Mouse (Mus musculus) T-helper 17 cell (primary cell): Measurements from ENCODE around the gene B230104I21Rik.

Experiments used
- in situ Hi-C, 2 experiments: fragments of 300-600 bp; cut with MboI, MseI; formaldehyde crosslinking; loops; 1 replicate in 1 of 2; 2 replicates in 1 of 2; pipeline ENCODE4 v1.15.1; 2025; ENCODE audit warnings: high pct_unique_total_duplicates in 2 of 2

The B230104I21Rik gene

GRCm38 (mm10) chr4:154335761-154336160 lies at the start of gene B230104I21Rik:
TSS of gene B230104I21Rik (plus strand) at chr4:154336127.
- in situ Hi-C loops = no loop called here

- in situ Hi-C loops = no loop called here
These were observed 42.2 kb upstream of the B230104I21Rik start for GRCm38 (mm10) chr4:154293735-154294201.

DNA sequence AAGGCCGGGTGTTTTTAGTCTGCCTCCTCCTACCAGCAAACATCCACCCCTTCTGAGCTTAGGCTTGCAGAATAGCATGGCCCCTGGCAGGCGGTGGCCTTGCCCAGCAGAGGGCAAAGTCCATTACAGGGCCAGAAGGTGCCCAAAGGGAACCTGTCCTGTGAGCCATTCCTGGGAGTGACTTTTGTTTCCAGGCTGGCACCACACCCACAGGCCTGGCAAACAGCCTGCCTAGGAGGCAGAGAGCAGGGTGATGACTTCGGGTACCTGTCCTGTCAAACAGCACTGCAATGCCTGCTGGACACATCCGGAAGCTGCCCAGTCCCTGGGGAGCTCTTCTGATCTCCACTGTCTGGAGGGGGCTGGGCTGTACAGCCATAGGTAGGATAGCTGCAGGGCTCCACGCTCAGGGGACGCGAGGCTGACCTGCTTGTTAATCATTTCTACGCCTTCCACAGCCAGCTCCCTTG lies 41.6 kb upstream of the B230104I21Rik start:
- in situ Hi-C loops = no loop called here

DNA sequence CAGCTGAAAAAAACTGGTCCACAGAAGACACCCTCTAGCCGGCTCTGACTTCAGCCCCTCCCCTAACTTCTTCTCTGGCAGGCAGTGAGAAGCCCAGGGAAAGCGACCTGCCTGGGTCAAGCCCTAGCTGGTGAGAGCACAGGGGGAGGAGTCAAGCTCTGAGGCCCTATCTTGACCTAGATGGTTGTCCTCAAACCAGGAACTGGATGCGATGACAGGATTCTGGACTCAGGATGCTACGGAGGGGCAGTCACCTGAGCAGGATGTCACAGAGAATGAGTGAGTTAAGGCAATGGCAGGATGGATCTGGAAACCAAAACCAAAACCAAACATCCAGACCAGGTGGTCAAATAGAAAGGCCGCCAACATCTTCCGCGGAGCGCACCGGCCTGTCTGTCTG lies 38.2 kb upstream of the B230104I21Rik start:
- in situ Hi-C loops = no loop called here

GRCm38 (mm10) chr4:154299541-154300271 lies 36.2 kb upstream of the B230104I21Rik start:
- in situ Hi-C loops = no loop called here

GRCm38 (mm10) chr4:154301466-154301881 lies 34.5 kb upstream of the B230104I21Rik start, which contains the start of gene Arhgef16:
TSS of gene Arhgef16 (minus strand) at chr4:154301676.
- in situ Hi-C loops = no loop called here

DNA sequence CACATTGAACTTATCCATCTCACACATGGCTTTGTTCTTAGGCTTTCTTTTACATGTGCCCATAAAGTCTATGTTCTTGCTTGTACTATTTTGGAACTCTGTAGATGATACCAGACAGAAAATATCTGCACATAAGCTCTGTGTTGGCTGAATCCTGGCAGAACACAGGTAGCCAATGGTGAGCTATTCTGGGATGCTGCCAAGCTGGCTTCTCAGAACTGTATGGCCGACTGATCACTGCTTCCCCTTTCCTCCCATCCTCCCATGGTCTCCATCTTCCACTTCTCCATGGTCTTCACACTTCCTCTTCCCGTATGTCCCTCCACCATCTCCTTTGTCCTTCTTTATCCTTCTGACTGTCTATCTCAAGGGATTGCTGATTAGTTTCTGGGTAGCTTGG lies 26.8 kb upstream of the B230104I21Rik start:
- in situ Hi-C loops = no loop called here

DNA sequence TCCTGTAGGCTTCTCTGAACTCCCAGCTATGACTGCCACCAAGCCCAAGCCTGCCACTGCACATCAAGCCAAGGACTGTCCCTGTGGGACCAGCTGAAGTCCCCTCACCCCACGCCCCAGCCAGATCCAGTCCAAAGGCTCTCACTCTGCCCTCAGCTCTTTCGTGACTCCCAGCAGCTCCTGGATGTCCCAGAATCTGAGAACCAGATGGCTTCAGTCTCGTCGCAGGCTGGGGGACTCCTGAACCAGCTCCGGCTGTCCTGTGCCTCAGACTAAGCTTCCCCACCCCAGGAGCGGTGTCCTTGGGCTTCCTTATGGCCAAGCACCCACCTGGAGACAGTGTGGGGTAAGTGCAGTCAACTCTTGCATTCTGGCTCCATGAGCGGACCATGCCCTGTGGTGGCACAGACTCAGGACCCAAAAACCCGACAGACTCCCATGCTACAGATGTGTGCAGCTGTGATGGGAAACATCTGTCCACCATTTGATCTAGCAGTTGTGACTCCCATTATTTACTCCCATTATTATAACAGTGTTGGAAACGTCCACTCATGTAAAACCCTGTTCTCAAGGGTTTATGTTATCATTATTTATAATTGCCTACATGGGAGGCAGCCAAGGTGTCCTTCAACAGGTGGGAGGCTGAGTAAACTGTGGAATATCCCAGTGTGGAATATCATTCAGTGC lies 25.2 kb upstream of the B230104I21Rik start:
- in situ Hi-C loops = no loop called here

DNA sequence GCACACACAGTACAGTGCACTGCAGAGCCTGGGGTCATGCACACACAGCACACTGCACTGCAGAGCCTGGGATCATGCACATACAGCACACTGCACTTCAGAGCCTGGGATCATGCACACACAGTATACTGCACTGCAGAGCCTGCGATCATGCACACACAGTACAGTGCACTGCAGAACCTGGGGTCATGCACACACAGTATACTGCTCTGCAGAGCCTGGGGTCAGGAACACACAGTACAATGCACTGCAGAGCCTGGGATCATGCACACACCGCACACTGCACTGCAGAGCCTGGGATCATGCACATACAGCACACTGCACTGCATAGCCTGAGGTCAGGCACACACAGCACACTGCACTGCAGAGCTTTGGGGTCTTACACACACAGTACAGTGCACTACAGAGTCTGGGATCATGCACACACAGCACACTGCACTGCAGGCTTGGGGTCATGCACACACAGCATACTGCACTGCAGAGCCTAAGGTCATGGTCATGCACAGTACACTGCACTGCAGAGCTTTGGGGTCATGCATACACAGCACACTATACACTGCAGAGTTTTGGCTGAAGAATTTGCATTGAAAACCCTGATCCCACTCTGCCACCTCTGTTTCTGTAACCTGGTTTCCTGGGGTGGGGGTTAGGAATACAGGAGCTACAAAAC lies 23.6 kb upstream of the B230104I21Rik start:
- in situ Hi-C loops = no loop called here

DNA sequence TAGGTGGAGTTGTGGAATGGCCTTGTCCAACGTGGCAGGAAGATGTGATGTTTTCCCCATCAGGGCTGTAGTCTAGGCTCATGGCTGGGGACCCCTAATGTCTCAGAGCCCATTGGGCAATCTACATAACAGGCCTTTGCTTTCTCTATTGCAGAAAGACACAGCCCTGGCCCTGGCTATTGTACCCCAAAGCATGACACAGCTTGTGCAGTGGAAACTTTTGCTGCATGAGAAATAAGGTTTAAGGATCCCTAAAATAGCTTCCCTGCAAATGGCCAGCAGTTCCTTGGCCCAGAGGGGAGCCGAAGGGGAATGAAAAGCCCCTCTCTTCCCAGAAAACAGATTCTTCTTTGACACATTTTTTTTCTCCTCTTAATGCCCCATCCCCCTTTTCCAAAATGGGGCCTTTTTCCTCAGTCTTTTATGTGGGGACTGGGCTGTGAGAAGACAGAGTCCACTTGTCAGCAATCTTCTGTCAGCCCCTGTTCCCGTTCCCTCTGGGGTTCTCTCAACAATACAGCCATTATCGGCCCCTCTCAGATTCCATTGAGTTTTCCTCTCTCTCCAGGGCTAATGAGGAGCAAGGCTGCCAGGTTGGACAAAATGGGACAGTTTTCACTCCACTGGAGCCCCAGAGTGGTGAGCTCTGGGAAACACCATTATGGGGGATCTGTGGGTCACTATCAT lies 22.8 kb upstream of the B230104I21Rik start:
- in situ Hi-C loops = no loop called here

DNA sequence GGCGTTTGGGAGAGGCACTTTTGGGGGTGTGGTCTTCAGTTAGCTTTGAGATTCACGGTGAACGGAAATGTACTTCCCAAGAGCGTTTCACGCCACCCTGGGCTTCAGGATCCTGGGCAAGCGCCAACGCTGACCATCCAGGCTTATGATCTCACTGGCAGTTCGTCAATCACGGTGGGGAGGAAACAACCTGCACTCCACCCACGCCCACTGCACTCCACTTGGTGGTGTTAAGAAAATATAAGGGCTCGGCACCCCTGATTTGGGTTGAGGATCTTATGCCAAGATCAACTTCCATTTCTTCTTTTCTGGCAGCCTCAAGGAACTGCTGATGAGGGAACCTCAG lies 22.3 kb upstream of the B230104I21Rik start:
- in situ Hi-C loops = no loop called here

DNA sequence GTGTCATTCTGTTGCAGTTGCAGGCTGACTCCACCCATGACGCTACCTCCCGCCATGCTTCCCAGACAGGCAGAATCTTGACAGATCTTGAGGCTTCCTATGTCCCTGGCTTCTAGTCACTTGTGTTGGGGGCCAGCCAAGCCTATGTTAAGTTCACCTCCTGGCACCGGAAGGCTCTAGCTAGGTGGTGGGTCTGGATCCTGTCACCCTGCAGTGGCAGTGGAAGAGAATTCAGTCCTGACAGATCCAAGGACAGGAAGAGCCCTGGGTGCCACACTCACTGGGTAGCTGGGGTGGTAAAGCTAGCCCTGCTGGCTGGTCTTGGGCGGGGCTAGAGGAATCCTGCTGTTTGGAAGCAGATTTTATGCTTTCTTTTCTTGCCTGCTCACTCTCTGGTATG lies 10.5 kb upstream of the B230104I21Rik start:
- in situ Hi-C loops = no loop called here

GRCm38 (mm10) chr4:154328431-154328830 lies 7.5 kb upstream of the B230104I21Rik start:
- in situ Hi-C loops = no loop called here

GRCm38 (mm10) chr4:154328836-154329235 lies 7.1 kb upstream of the B230104I21Rik start:
- in situ Hi-C loops = no loop called here

- in situ Hi-C loops = no loop called here
These were observed 5.9 kb upstream of the B230104I21Rik start for GRCm38 (mm10) chr4:154330001-154330400.

DNA sequence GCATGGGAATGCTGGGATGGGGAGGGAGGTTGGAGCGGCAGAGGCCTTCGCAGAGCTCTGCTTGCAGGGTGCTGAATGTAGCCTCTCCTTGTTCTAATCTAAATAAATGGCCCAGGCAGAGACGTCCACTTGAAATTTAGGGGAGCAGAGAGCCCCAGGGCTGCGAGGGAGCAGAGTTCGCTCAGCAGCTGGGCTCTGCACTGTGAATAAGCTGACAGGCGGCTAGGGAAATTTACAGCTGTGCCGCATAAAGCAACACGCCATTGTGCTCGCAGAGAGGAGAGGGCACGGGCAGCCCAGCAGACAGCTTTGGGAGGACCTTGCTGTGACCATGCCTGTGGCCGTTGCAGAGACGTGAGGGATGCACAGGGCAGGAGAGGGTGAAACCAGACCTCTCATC lies 4.7 kb upstream of the B230104I21Rik start:
- in situ Hi-C loops = no loop called here

DNA sequence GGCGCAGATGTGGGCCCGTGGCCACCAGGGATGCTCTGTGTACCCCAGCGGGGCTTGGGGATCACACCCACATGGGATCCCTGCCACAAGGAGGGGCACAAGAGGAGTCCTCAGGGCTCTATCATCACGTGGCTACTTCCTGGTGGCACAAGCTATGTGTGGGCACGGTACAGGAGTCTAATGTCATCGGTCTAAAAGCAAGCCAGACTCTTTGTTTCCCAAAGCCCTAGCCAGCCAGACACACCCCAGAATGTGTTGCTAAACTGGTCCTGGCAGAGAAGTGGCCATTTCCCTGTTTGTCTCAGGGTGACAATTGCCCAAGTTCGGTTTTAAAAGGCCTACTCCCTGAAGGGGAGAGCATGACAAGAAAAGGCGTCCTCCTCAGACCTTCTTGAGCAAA lies 2.6 kb upstream of the B230104I21Rik start:
- in situ Hi-C loops = no loop called here

DNA sequence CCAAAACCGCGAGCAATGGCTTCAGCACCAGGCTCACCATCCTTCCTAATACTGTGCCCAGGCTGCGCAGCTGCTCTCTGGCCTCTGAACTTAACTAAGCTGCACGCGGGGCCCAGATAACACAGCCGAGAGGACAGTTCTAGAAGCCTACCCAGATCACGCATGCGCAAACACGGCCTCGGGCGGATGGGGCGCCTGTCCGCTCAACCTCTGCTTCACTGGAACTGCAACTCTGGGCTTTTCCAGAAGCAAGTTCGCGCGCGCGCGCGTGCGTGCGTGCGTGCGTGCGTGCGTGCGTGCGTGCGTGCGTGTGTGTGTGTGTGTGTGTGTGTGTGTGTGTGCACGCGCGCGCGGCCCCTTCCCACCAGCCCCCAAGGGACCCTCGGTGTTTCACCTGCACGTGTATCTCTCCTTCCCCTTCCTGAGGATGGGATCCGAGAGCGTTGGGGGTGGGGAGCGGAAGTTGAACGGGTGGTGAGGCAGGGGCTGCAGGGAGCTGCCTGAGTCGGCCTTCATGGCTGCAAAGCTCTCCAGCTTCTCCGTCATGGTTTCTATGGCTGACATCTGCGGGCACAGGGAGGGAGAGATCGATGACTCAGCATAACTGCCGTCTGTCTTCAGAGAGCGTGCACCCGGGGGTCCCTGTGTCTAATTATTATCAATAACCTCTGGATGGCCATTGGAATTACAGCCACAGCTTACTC lies 1.1 kb upstream of the B230104I21Rik start:
- in situ Hi-C loops = no loop called here

DNA sequence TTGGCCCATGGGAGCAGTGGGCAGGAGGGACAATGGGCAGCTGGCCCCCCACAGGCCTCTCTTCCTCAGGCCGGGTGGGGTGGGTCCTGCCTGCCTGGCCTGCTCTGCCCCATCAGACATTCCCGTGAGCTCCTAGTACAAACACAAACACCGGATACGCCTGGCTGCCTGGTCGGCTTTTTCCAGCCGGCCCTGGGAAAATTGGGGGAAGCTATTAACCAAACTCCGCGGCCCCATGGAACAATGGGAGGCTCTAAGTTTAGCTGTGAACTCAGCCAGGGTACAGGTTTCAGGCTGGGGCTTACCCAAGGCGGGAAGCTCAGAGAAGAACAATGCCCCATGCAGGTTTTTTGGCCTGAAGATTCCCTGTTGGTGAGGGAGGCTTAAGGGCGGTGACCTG lies 723 bp downstream of the B230104I21Rik start:
- in situ Hi-C loops = no loop called here

DNA sequence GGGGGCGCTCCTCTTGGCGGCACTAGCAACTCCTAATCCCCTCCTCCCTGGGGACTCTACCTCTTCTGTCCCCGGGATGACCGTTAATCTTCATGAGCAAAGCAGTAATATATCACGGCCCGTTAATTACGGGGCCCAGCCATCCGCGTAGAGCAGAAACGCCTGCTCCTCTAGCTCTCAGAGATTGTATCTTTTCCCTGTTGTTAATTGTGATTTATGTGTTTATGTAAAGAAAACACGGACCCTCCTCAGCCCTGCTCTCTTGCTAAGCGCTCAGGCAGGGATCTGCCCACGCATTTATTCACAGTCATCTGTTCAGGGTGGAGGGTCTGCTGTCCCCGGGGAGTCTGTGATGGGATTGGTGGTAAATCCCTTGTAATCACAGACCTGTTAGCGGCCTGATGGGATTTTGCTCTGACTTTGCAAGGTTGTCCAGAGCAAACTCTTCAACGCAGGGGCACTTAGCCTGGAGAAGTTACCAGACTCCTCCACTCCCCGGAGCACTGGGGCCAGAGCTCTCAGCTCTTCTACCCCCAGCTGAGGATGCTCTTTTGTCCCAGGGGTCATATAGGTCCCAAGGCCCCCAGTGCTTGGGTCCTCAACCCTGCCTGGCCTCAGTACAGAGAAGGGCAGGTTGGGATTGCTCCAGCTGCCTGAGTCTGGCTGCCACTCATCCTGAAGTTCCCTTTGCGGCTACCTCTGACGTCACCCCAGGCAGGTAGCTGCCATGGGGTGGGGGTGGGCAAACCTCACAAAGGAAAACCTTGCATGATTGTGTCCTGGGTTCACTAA lies 11.0 kb downstream of the B230104I21Rik start:
- in situ Hi-C loops = no loop called here
